Mouse (Mus musculus): ENCODE measurements around the gene Papss2.

Gene Papss2

DNA sequence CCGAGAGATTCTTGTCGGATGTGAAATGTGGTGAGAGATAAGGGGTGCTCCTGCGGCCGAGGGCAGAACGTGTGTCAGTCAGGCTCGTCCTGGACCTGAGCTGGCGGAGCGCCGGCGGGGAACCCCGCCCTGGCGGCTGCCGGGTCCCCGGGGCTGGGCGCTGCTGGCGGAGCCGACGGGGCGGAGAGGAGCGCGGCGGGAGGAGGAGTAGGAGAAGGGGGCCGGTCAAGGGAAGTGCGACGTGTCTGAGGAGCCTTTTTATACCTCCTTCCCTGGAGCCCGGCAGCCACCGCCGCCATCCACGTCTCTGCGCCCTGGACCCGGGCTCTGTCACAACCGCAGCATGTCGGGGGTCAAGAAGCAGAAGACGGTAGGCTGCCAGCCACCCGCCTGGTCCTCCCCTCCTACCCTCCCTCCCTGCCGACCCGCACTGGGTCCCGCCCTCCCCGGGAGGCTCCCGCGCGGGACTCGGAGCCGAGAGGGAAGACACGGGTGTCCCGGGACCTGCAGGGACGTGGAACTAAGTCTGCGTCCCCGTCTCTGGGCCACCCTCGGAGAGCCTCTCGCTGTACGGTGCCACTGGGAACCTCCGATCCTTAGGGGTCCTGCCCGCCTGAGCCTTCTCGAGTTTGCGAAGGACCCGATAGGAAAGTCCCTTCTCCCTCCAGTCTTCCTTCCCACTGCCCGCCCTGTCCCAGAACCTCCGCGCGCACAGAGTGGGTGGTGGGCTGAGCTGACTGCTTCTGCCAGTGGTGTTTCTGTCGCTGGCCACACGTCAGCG, at the start of gene Papss2:
TSS of gene Papss2 (plus strand) at position 285 of the 781 bp plus-strand sequence.
- peak; percentile 87 for DNase-seq

DNA sequence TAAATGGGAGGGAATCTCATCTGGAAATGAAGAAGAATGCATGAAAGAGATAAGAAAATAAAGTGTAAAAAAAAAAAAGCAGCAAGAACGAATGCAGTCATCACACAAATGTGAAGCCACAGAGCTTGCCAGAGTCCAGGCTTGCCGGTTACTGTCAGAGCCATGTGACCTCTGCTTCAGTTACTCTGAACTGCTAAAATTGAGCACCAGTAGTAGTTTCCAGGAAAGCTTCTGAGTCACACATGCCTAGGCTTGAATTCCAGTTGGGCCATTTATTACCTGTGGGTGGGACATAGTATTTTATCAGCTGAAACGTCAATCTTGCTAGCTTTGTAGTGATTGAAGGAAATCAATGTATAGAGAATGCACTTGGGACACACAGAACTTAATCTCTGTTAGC, 48.2 kb upstream of the Papss2 start:
- no peak for DNase-seq

GRCm38 (mm10) chr19:32548202-32548601, 47.4 kb upstream of the Papss2 start:
- DNase-seq = no peak

- DNase-seq = no peak
Observed at GRCm38 (mm10) chr19:32550446-32550845, 45.1 kb upstream of the Papss2 start.

GRCm38 (mm10) chr19:32551442-32551841, 44.1 kb upstream of the Papss2 start:
- DNase-seq = no peak

GRCm38 (mm10) chr19:32552106-32552505, 43.5 kb upstream of the Papss2 start:
- no peak for DNase-seq

DNA sequence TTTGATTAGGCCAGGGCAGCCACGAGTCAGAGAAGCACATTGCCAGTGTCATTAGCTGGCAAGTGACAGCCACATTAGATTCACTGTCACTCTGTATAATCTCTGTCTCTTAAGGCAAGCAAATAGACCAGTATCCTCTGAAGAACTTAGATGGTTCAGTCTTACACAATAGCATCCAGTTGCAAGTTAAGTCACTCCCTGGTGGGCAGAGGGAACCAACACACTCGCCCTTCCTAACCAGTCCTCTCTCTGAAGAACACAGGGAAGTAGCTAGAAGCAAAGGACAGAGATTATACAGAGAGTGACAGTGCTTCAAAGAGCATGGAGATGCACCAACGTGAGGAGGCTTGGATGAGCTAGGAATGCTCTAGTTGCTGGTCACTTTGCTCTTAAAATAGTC, 42.3 kb upstream of the Papss2 start:
- no peak for DNase-seq

DNA sequence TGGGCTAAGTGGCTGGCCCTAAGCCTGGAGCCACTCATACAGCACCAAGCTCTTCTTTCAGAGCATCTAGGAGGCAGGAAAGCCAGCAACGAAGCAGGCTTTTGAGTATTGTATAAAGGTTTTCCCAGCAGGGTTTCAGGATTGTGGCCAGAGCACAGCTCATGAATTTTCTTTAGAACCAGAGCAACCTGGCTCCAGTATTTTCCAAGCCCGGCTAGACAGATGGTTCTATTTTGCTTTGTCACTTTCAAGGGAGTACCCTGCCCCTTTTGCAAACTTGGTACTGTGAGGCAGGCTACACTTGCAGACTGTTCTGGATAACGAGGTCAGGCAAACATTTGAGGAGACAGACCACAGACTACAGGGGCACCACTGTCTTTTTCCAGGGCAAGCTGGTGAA, 40.3 kb upstream of the Papss2 start:
- no peak for DNase-seq

- no peak for DNase-seq
Observed at GRCm38 (mm10) chr19:32567025-32567424, 28.6 kb upstream of the Papss2 start.

- DNase-seq = no peak
Observed at GRCm38 (mm10) chr19:32567447-32567846, 28.1 kb upstream of the Papss2 start.

DNA sequence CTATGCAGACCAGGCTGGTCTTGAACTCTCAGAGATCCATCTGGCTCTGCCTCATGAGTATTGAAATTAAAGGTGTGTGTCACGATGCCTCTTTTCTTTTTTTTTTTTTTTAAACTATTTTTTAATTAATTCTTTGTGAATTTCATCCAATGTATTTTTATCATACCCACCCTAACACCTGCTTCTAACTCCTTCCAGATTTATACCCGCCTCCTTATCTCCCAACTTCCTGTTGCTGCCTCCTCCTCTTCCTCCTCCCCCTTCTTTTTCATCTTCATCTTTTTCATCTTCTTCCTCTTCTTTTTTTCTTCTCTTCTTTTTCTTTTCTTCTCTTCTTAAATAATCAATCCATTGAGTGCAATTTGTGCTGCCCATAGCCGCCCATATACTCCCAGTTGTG, 27.1 kb upstream of the Papss2 start:
- no peak for DNase-seq

DNA sequence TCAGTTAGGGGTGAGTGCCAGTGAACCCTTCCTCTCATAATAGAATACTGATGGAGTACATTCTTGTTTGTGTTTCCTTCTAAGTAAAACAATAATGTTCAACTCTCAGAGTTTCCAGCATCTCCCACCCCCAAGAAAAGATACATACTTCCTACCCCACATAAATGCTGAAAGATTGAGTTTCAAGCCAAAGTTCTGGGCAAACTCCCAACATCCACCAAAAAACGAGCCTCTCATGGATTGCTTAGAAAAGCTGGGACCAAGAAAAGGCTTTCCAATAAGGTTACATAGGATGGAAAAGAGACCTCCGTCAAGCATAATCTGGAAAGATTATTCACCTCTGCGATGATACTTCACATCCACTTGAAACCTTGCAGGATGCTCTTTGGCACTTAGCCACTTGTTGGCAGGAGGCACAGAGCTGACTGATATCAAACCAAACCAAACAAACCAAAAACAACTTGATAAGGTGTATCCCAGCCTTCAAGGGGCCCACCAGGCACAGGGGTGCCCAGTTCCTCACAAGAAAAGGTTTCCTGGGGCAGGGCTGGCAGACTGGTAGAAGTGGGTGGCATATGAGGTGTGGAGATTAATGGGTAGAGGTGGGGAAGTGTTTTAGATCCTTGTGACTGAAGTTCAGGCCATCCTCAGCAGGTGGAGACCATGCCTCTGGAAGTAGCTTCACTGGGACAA, 26.5 kb upstream of the Papss2 start:
- DNase-seq = no peak

DNA sequence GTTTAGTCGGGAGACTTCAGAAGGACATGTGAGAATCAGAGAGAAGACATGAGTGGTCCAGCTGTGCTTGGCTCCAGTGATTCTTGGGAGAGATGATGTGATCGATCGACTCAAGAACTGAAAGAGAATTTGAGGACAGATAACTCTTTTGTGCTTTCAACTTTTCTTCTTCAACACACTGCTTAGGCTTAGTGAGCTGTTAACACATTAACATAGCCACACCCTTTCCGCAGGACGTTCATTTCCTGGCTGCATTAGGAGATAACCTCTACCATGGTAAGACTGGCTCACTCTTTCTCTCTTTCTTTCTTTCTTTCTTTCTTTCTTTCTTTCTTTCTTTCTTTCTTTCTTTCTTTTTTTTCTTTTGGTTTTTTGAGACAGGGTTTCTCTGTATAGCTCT, 25.9 kb upstream of the Papss2 start:
- DNase-seq = no peak

DNA sequence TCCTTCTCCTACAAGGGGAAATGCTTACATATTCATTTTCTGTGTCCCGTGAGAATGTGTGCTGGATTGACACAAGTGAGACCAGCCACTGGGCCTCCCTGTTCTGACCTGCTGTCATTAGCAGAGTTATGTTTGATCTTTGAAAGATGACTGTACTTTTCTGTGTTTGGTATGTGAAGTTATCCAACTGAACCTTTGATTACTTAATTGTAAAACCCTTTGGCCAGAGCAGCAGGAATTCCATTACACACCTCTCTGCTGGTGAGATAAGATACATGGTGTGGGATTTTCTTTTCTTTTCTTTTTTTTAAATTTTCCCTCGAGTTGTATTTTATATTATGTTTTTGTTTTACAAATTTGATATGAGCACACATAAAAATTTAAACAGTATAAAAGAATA, 23.4 kb upstream of the Papss2 start:
- no peak for DNase-seq

- peak; percentile 38 for DNase-seq
Observed at GRCm38 (mm10) chr19:32573259-32573658, 22.3 kb upstream of the Papss2 start.

GRCm38 (mm10) chr19:32574846-32575245, 20.7 kb upstream of the Papss2 start:
- no peak for DNase-seq

DNA sequence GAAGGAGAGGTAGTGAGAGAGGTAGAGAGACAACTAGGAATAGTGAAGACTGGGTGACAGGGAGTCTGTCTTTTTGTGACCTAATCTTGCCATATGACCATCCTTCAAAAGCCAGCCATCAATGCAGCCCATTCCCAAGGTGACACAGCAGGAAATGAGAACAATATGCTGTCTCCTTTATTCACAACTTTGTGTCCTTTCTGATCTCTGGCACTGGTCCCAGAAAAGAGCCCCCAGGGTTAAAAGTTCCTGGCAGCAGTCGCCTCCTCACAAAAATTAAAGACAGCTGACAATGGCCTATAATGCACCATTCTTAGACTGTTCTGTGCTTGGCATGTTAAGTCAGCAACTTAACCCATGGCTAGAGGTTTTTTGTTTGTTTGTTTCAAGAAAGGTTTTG, 17.8 kb upstream of the Papss2 start:
- no peak for DNase-seq

- no peak for DNase-seq
Observed at GRCm38 (mm10) chr19:32583091-32583766, 12.4 kb upstream of the Papss2 start.

DNA sequence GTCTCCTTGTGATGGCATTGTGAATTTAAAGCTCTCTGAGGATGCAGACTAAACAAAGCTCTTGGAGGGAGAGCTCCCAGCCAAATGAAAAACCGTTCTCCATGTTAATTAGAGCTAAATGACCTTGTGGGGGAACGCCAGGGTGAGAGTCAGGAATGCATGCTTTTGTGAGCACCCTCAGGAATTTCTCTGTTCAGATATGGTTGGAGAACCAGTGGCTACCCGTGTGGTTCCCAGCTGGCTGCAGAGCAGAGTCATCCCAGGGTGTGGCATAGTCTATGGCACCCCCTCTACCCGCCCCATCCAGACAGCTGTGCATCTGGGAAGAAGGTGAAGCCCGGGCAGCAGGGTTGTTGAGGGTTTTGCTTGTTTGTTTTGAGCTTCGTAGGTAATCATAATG, 7.9 kb upstream of the Papss2 start:
- peak; percentile 42 for DNase-seq

DNA sequence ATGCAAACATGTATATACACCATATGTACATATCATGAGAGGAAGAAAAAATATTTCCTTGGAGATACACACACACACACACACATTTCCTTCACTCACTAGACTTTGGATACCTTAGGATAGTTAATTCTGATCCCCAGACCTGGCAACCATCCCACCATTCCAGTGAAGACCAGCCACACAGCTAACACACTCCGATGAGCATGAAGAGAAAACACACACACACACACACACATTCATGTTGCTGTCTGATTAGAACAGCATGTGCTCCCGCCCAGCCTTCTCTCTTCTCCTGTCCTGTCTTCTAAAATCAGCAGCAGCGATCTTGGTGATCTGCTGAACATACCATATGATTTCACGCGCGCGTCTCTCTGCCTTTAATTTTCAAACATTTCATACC, 2.8 kb upstream of the Papss2 start:
- peak; percentile 47 for DNase-seq

GRCm38 (mm10) chr19:32593870-32594269, 1.7 kb upstream of the Papss2 start:
- DNase-seq = no peak

- DNase-seq = no peak
Observed at GRCm38 (mm10) chr19:32595131-32595505, 472 bp upstream of the Papss2 start.

DNA sequence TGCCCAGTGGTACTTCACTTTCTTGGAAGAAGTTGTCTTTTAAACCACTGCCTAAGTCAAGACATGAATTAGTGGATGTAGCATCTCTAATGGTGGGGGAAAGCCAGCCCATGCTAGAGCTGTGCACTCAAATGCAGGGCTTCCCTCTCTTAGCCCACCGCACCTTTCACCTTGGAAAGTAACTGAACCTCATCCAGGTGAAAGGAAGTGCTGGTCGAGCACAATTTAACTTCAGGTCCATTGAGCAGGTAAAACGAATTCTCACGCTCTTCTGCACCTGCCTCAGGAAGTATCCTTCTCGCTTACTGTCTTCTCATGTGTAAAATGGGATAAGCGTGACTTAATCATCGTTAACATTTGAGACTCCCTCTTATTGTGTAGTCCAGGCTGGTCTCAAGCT, 3.4 kb downstream of the Papss2 start:
- no peak for DNase-seq

- no peak for DNase-seq
Observed at GRCm38 (mm10) chr19:32599436-32599835, 3.8 kb downstream of the Papss2 start.
